Mouse (Mus musculus): ENCODE data around the gene Ly6g6f.

The Ly6g6f gene

GRCm38 (mm10) chr17:35077786-35078233, 7.6 kb downstream of the Ly6g6f start, which contains the start of gene Ly6g6d:
Ly6g6d (minus strand) TSS chr17:35078065.
- DNase-seq (ENCODE audit: low spot score): no peak

- no peak for DNase-seq (ENCODE audit: low spot score)
Measured at GRCm38 (mm10) chr17:35077285-35077684, 8.1 kb downstream of the Ly6g6f start.

- no peak for DNase-seq (ENCODE audit: low spot score)
Measured at GRCm38 (mm10) chr17:35076507-35077176, 8.8 kb downstream of the Ly6g6f start, which contains the start of gene Ly6g6e. Ly6g6e (plus strand) TSS chr17:35076902.

GRCm38 (mm10) chr17:35074097-35074496, 11.3 kb downstream of the Ly6g6f start:
- no peak for DNase-seq (ENCODE audit: low spot score)

- DNase-seq (ENCODE audit: low spot score): no peak
Measured at GRCm38 (mm10) chr17:35071454-35071853, 14.0 kb downstream of the Ly6g6f start.

GRCm38 (mm10) chr17:35070556-35071229, 14.7 kb downstream of the Ly6g6f start:
- no peak for DNase-seq (ENCODE audit: low spot score)

GRCm38 (mm10) chr17:35068213-35068914, 17.0 kb downstream of the Ly6g6f start:
- DNase-seq (ENCODE audit: low spot score): no peak

GRCm38 (mm10) chr17:35066084-35066483, 19.3 kb downstream of the Ly6g6f start, which contains the start of gene Mpig6b:
Mpig6b (minus strand) TSS chr17:35066184.
- DNase-seq (ENCODE audit: low spot score): no peak

GRCm38 (mm10) chr17:35064951-35065947, 20.2 kb downstream of the Ly6g6f start, which contains the start of gene Ly6g6c:
Ly6g6c (plus strand) TSS chr17:35065388.
- no peak for DNase-seq (ENCODE audit: low spot score)

GRCm38 (mm10) chr17:35064378-35064877, 21.0 kb downstream of the Ly6g6f start:
- DNase-seq (ENCODE audit: low spot score): no peak

GRCm38 (mm10) chr17:35063466-35063865, 21.9 kb downstream of the Ly6g6f start:
- DNase-seq (ENCODE audit: low spot score): no peak

- no peak for DNase-seq (ENCODE audit: low spot score)
Measured at GRCm38 (mm10) chr17:35061299-35061698, 24.1 kb downstream of the Ly6g6f start.

- peak; percentile 49 for DNase-seq (ENCODE audit: low spot score)
Measured at GRCm38 (mm10) chr17:35060737-35061297, 24.6 kb downstream of the Ly6g6f start.

GRCm38 (mm10) chr17:35060071-35060470, 25.3 kb downstream of the Ly6g6f start:
- DNase-seq (ENCODE audit: low spot score): no peak

GRCm38 (mm10) chr17:35058911-35059892, 26.2 kb downstream of the Ly6g6f start, which contains the start of gene Ddah2:
Ddah2 (plus strand) TSS chr17:35059035.
- DNase-seq (ENCODE audit: low spot score): peak; percentile 71

- DNase-seq (ENCODE audit: low spot score): no peak
Measured at GRCm38 (mm10) chr17:35058316-35058715, 27.1 kb downstream of the Ly6g6f start.

- no peak for DNase-seq (ENCODE audit: low spot score)
Measured at GRCm38 (mm10) chr17:35057090-35057489, 28.3 kb downstream of the Ly6g6f start.

GRCm38 (mm10) chr17:35055691-35056495, 29.5 kb downstream of the Ly6g6f start:
- no peak for DNase-seq (ENCODE audit: low spot score)
